Mouse (Mus musculus) ES-Bruce4 (cell line): ENCODE measurements around the gene Cox8a.

Experiments used
- CTCF ChIP-seq: IDR thresholded peaks from one replicate; pipeline ENCODE4 v1.8.1; 2011; ENCODE audit warnings: low read depth, low read length
- EP300 ChIP-seq: IDR thresholded peaks from 2 replicates; pipeline ENCODE4 v1.6.1; 2011; ENCODE audit warnings: low read depth, low read length; ENCODE audit not compliant: insufficient read depth
- POLR2A ChIP-seq: IDR thresholded peaks from one replicate; pipeline ENCODE4 v1.8.1; 2011; ENCODE audit warnings: low read length; ENCODE audit not compliant: insufficient read depth

- TF ChIP-seq CTCF (no peak), EP300 (no peak), POLR2A (no peak)
Measured at GRCm38 (mm10) chr19:7200427-7200826, 17.0 kb downstream of the Cox8a start.
